Mouse (Mus musculus) embryonic fibroblast, embryonic 13.5 days (primary cell): Measurements from ENCODE around the gene Phxr2.

Experiments
- CTCF ChIP-seq: IDR thresholded peaks from 2 replicates; pipeline ENCODE4 v1.5.1; 2011; ENCODE audit warnings: mild to moderate bottlenecking, control low read depth, low read length, moderate library complexity, borderline replicate concordance; ENCODE audit not compliant: insufficient read depth
- POLR2A ChIP-seq: IDR thresholded peaks from 2 replicates; pipeline ENCODE4 v1.6.1; 2011; ENCODE audit warnings: low read depth, mild to moderate bottlenecking, control low read depth, low read length, moderate library complexity

GRCm38 (mm10) chr10:99089906-99090305 is 36.2 kb downstream of the Phxr2 start:
- TF ChIP-seq CTCF (no peak), POLR2A (no peak)
